Mouse (Mus musculus) splenic B cell, adult 2 months (primary cell): ENCODE results near the gene Mboat7.

Experiments
- DNase-seq: peaks from one replicate; pipeline ENCODE4 v3.0.0-alpha.2; 2011; ENCODE audit warnings: low read depth, low spot score
- H3K27me3 ChIP-seq: 2 replicates; pipeline ENCODE4 v1.6.1; 2012; ENCODE audit warnings: mild to moderate bottlenecking, low read length, moderate library complexity, mixed read lengths; ENCODE audit not compliant: control insufficient read depth, poor library complexity, insufficient read depth, severe bottlenecking
- H3K36me3 ChIP-seq: 2 replicates; pipeline ENCODE4 v1.6.1; 2012; ENCODE audit warnings: mild to moderate bottlenecking, low read length, moderate library complexity, mixed read lengths; ENCODE audit not compliant: control insufficient read depth, poor library complexity, insufficient read depth, severe bottlenecking

Gene Mboat7

DNA sequence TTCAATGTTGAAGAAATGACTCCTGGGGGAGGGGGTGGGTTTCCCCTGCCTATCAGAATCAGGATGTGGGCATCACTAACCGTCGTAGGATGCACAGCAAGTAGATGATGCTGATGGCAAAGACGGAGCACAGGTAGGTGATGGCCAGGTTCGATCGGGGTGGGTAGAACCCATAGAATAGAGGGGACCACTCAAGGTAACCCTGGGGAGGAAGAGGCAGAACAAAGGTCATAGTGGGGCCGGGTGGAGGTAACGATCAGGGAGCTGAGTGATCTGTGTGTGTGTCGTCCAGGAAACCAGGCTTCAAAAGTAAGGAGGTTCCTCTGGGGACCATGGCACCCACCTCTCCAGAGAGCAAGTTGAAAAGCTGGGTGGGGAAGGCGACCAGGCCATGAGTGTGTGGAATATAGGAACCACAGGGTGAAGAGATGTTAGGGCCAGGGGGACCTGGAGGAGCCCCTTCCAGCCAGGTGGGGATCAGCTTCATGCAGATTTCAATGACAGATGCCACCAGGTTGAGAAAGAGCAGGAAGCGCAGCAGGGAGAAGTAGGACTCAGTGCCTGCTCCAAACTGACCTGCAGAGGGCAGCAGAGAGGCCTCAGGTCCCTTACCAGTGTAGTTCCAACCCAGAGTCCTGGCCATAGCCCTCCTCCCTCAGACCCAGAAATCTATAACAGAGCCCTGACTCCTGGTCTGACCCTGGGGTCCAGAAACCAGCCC is 18.7 kb downstream of the Mboat7 start:
- peak; percentile 89 for DNase-seq
- H3K27me3 ChIP-seq: no peaks in the 10 kb centered on the region
- H3K36me3 ChIP-seq: peaks cover 3% of the 10 kb centered on the region

DNA sequence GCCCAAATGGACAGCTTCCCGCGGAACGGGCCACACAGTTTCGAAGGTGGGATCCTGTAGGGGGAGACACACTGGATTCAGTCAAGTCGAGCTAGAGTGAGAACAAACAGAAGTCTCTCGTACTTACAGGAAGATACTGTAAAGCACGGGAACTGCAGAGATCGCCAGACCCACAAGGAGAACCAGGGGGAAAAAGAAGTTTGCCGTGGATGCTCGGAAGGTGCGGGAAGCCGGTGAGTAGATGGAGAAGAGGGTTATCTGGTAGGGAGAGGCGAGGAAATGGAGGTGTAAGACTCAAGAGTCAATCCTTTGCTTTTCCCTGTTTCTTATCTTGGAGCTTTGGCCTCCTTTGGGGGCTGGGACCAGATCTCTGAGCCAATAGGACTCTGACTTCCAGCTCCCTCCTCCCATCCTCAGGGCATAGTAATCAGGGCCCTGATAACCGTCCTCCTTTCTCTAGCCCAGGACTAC is 26.4 kb downstream of the Mboat7 start:
- Histone ChIP-seq H3K27me3 (no peaks in the 10 kb centered on the region), H3K36me3 (peaks cover 4% of the 10 kb centered on the region)
- no peak for DNase-seq

DNA sequence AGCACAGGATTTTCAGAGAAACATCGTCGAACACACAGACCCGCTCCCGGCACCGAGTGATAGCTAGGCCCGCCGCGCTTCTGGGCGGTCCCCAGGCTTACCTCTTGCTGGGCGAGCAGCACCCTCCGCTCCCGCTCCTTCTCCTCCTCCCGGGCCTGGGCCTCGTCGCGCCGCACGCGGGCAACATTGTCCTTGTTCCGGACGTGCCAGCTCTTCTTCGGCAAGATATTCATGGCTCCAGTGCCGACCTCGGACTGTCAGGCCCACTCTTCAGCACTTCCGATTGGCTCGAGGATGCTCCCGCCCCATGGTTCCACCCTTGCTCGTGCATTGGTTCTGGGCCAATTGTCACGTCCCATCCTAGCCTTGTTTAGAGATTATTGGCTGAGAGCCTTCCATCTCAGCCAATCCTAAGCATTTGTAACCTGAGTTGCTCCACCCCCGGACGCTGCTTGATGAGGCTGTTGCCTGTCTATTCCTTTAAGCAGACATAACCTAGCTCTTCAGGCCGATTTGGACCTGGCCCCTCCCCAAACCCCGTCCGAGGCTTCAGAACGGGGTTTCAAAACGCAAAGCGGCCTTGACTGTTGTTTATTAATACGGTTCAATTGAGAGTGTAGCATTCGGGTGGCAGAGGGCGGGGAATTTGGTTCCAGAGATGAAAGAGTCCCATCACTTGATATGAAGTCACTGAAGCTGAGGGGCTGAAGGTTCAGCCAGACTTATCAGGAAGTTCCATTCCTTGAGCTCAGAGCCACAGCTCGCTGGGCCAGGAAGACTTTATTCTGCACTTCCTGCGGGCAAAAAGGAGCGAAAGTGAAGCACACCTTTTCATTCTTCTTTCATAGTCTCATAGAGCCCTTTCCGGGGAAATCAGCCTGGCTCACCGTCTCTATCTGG is 27.9 kb downstream of the Mboat7 start, which contains the start of gene Leng1:
Gene Leng1 (minus strand): TSS at position 626 of the 900 bp plus-strand sequence.
- peaks cover 6% of the 10 kb centered on the region; the same call in 1 of the 2 replicates for H3K36me3 ChIP-seq
- peak; percentile 97 for DNase-seq
- no peaks in the 10 kb centered on the region for H3K27me3 ChIP-seq

DNA sequence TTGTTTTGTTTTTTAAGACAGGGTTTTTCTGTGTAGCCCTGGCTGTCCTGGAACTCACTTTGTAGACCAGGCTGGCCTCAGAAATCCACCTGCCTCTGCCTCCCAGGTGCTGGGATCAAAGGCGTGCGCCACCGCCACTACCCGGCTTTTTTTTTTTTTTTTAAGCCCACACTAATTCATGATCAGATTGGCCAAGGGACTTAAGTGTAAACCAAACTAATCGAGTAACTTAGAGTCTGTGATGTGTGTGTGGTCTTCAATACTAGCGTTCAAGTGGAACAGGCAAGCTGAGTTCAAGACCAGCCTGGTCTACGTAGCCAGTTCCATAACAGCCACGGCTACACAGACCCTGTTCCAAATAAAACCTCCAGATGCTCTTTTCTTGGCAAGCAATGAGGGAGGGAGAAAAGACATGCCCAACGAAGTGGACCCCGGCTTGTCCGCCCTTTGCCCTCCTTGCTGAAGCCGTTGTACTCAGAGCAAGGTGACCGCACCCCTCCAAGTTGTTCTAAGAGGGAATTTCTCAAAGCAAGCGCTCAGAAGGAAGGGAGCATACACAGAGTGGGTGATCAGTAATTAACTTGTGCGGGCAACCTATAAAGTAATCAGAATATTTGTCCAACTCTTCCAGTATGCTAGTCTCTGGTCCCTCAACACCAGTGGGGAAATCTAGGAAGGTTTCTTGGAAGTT is 28.7 kb downstream of the Mboat7 start:
- DNase-seq: peak; percentile 13
- H3K27me3 ChIP-seq: no peaks in the 10 kb centered on the region

DNA sequence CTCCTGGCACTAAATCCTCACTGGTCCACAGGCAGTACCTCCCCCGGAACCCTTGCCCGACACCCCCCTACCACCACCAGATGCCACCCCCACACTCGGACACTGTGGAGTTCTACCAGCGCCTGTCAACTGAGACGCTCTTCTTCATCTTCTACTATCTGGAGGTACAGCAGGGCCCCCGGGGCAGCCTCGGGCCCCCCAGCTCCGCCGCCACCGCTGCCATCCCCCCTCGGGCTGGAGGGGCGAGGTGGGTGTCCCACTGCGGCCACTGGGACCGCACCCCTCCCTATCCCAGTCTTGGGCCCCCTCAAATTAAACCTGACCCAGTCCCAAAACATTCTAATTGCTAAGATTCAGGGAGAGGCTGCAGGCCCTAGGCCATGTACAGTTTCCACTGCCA is 34.7 kb downstream of the Mboat7 start:
- DNase-seq: no peak
- peaks cover 28% of the 10 kb centered on the region for H3K36me3 ChIP-seq
- H3K27me3 ChIP-seq: no peaks in the 10 kb centered on the region

More for the DNA sequence above, 28.7 kb downstream of the Mboat7 start:
- peaks cover 6% of the 10 kb centered on the region; the same call in 1 of the 2 replicates for H3K36me3 ChIP-seq

DNA sequence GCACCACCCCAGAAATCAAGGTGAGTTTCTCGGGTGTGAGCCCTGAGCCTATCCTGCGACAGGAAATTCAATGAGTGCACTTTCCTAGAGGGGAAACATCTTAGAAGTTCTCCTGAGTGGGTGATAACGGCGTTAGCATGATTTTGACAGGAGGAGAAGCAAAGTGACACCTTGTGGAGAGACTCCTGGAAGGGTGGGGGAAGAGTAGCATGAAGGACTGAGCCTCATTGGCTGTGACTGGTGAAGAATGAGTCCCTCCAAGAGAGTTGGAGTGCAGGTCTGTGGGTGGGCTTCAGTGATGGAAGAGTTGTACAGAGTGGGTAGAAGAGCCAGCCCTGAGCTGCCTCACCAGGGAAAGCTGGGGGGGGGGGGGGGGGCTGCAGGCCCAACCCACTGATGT is 36.4 kb downstream of the Mboat7 start:
- Histone ChIP-seq H3K27me3 (no peaks in the 10 kb centered on the region), H3K36me3 (peaks cover 29% of the 10 kb centered on the region)
- DNase-seq: no peak

DNA sequence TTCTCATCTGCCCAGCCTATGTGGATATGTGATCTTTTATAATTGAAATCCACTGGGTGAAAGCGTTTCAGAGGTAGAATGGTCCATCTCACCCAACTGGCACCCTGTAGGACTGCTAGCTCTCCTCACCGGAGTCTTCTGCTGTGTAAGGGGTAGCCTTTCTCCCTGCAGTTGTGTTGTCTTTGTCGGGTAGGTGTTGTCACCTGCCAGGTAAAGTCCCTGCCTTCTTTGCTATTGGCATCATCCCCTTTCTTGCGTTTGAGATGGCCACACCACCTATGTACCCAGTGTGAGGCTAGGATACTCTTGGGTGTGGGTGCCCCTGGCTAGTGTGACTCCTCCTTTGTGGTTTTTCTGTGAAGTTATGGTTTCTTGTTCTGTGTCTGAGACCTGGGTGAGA is 46.7 kb downstream of the Mboat7 start:
- DNase-seq: no peak
- Histone ChIP-seq H3K27me3 (no peaks in the 10 kb centered on the region), H3K36me3 (peaks cover 8% of the 10 kb centered on the region)

DNA sequence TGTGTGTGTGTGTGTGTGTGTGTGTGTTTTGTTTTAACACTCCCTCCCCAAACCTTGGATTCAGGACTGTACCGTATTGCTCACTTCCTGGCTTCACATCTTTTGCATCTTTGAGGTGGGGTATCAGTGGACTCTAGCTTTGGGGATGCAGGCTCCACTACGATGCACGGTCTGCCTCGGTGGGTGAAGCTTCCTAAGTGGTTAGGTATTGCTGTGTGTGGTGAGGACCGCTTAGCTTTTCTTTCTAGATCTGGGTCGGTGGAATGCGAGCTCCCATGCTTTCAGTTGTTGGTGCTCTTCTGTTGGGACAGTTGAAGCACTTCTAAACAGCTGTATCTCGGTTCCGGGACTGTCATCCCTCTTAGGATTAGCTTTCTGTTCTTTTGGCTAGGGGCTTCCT is 47.1 kb downstream of the Mboat7 start:
- peaks cover 5% of the 10 kb centered on the region for H3K36me3 ChIP-seq
- H3K27me3 ChIP-seq: no peaks in the 10 kb centered on the region
- DNase-seq: no peak

DNA sequence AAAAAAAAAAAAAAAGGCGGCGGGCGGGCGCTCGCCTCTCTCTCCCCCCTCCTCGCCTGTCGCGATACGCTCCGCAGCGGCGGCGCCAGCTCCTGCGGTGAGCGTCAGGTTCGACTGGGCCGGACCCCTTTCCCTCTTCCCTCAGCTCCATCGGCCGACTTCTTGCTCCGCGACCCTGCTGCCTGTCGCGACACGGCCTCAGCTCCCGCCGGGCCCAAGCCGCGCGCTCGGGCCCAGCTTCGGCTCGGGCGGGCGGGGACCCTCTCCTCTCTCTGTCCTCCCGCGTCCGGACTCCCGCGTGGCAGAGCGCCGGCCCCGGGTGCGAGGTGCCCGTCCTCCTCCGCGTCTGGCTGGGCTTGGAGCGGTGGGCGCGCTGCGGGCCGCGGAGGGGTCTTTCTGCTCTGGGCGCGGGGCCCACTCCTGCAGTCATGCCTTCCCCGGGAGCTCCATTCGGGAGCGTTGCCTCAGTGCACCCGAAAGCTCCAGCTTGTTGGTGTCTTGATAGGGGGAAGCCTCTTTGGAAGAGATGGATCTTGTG is 47.8 kb downstream of the Mboat7 start:
- Histone ChIP-seq H3K36me3 (no peaks in the 10 kb centered on the region), H3K27me3 (no peaks in the 10 kb centered on the region)
- DNase-seq: no peak

DNA sequence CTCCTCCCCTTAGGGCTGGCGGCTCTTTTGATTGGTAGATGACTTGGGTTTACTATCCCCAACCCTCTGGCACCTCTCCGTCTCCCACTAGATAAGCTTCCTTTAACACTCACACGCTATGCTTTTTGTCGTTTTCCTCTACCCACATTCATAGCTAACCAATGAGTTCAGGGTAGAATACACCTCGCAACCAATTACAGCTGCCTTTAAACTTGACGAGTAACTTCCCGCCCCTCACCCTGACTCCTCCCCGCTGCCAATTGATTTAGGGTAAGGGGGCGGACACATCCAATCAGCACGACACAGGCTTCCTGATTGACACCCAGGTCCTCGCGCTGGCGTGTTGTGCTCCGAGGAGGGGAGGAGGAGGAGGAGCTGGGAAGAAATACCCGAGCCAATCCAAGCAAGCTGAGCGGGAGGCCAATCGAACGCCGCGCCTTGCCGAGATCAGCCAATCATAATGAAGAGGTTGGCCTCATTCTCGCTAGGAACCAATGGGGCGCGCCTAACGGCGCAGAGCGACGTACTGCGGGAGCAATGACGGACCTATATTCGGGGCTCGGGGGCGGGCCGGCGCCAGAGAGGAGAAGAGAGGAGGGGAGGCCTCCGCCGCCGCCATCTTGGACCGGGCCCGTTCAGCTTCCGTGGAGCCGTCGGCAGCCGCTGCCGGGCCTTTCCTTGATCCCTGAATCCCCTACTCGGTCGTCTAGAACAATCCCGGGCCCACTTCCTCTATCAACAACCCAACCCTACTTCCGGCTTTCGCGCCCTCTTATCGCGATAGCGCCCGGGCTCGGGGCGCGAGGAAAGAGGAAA is 48.4 kb downstream of the Mboat7 start, which contains the start of gene Cnot3:
Gene Cnot3 (plus strand): TSS at position 597 of the 816 bp plus-strand sequence.
- peak; percentile 100 for DNase-seq
- Histone ChIP-seq H3K27me3 (no peaks in the 10 kb centered on the region), H3K36me3 (0 out of 2 replicates have a peak, but pooled peaks cover 2% of the 10 kb centered on the region)

DNA sequence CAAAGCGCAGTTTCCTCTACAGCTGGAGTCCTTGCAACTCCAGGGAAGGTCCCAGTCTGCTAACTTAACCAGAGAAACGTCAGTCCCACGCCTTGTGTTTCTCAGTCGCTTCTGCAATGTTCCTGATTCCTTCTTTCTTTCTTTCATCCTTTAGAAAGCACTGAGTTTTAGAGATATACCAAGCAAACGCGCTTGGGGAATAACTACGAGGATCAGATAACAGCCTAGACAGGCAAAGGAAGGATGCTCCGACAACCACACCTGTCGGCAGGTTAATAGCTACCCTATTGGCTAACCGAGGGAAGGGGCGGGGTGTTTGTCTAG is 49.0 kb downstream of the Mboat7 start:
- H3K27me3 ChIP-seq: no peaks in the 10 kb centered on the region
- H3K36me3 ChIP-seq: 0 out of 2 replicates have a peak, but pooled peaks cover 2% of the 10 kb centered on the region
- DNase-seq: no peak

DNA sequence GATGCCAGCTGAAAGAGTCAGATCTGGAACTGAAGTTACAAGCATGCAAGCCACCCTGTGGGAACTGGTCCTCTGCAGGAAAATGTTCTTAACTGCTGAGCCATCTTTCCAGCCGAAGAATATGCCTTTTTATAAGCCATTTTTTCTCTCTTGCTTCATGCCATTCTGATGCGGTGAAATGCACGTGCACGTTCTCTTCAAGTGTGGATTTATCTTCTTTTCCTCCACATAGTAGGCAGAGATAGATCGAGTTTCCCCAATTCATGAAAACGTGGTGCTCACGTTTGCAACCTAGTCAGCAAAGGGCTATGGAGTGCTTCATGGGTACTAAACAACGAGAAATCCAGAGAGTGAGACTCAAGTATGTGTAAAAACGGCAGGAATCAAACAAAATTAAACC is 49.5 kb downstream of the Mboat7 start:
- DNase-seq: no peak
- Histone ChIP-seq H3K36me3 (0 out of 2 replicates have a peak, but pooled peaks cover 2% of the 10 kb centered on the region), H3K27me3 (no peaks in the 10 kb centered on the region)

DNA sequence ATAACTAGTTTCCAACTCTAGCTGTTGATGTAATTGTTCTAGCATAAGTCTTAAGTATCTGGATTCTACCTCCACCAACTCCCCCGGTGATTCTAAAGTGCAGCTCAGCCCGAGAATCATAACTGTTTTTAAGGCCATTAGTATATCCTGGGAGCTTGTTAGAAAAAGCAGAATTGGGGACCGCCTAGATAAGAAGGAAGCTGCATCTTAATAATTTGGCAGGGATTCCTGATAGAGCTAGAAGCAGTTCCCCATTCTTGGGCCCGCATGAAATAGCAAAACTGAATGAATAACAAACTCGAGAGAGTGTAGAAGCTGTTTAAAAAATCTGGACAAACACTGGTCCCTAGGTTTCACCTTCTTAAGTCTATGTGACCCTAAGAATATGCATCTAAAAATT is 49.9 kb downstream of the Mboat7 start:
- Histone ChIP-seq H3K36me3 (0 out of 2 replicates have a peak, but pooled peaks cover 2% of the 10 kb centered on the region), H3K27me3 (no peaks in the 10 kb centered on the region)
- DNase-seq: no peak

DNA sequence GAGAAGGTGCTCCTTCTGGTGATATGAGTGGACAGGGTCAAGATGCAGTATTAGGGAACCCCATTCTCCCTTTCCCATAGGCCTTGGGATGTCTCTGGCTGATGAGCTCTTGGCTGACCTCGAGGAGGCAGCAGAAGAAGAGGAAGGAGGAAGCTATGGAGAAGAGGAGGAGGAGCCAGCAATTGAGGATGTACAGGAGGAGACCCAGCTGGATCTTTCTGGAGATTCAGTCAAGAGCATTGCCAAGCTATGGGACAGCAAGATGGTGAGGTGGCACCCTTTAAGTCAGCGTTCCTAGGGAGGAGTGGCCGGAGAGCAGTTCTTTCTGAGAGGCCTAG is 62.9 kb downstream of the Mboat7 start:
- Histone ChIP-seq H3K36me3 (no peaks in the 10 kb centered on the region; the same call in 1 of the 2 replicates), H3K27me3 (no peaks in the 10 kb centered on the region)
- no peak for DNase-seq
